Mouse (Mus musculus): Measurements from ENCODE around the gene Fryl. TPM values are rescaled to one million over a fixed set of nuclear protein-coding genes. Genes with fewer than 3 reads are reported as not detected.

The Fryl gene
- total RNA-seq, 2 experiments from 2014 or later, result 18.5 to 19.5 TPM

DNA sequence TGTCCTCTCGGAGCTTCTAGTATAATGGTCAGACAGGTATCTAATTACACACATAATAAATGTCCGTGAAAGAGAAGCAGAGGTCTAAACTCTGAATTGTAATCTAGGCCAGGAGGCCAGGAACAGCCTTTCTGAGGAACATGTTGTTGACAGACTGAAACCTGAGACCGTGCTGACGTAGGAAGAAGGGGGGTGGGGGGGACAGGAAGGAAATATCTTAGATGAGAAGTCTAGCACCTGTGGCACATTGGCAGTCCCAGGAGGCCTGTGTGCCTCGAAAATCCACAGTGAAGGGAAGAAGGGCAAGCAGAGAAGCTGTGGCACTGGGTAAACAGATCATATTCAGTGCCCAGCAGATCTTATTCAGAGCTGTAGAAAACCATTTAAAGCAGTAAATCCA lies 9.0 kb upstream of the Fryl start:
- DNase-seq, result peak; percentile 30
- intact Hi-C loops (cut with DNase I; ENCODE audit: low total_unique reads), result no loop called here

DNA sequence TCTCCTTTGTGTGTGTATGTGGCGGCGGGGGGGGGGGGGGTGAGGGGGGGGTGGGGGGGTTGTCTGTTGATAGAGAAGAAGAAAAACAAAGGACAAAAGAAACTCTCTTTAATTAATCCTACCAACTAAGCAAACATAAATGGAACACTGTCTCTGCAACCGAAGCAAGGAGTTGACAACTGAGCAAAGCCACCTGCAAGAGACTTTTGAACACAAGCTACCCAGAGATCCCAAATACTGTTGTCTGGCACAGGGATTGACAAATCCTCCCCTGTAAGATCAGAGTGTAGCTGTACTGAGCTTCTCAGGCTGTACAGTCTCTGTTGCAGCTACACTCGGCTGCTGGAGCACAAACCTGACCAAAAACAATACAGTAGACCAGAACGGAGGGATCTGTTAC lies 7.7 kb upstream of the Fryl start:
- DNase-seq, result no peak
- intact Hi-C loops (cut with DNase I; ENCODE audit: low total_unique reads), result no loop called here

DNA sequence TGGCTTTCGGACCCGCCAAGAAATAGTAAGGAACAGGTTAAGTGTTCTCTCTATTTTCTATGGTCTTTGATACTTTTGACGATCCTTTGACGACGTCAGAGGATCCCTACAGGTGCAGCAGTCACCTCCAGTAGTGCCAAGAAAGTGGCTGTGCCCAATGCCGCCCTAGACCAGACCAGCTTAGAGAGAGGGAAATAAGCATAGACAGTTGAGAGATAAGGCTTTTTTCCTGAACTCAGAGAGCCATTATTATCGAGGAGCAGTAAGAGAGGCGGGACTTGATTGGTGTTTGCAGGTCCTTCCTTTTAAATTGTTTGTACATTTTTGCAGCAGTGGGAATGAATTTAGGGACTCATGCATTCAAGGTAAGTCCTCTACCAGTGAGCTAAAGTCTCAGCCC lies 1.3 kb upstream of the Fryl start:
- intact Hi-C loops (cut with DNase I; ENCODE audit: low total_unique reads), result no loop called here
- no peak for DNase-seq

DNA sequence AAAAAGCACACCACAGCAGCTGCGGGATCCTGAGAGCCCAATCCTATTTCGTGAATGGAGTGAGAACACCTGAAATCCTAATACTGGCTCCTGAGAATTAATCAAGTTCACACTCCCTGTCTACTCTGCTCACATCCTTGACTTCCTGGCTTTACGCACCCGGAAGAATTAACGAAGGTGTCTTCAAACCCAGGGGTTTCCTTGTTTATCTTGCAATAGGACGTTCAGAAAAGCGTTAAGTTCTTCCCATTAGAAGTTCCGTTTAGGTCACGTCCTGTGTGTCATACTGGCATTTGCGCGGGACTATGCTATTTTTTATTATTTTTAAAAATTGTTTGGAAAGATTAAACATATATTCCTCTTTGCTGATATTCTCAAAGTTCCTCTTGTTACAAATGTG lies 677 bp upstream of the Fryl start:
- intact Hi-C loops (cut with DNase I; ENCODE audit: low total_unique reads), result no loop called here

DNA sequence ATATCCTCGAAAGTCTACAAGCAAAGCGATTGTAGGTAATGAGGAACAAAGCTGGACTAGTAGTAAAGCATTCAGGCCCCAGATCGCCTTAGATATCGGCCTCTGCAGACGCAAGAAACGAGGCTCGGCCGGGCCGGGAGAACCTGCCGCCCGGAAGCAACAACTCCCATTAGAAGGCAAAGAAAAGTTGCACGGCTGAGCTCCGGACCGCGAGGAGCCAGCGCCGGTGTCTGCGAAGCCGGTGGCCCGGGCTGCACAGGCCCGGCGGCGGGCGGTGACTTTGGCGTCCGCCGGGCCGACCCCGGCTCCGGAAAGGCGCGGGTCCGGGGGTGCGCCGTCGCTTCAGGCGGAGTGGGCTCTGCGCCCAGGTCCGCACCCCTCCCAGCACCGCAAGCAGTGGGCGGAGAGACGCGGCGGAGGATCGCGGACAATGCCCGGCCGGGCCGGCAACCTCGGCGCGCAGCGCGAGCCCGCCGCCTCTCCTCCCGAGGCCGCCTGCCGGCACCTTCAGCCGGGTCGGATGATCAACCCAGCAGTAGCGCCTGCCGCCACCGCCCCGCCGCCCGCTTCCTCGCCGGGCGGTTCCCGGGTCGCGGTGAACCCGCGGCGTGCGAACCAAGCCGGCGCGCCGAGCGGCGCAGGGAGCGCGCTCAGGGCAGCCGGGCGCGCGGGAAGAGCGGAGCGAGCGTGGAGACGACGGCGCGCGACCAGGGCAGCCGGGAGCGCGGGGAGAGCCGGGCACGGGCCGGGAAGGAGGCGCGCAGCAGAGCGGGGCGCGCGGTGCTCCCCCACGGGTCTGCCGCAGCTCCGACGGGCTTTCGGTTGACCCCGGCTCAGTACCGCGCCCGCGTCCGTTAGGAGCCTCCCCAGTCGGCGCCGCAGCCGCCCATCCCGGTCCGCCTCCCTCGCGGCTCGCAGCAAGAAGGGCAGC lies 833 bp downstream of the Fryl start:
- intact Hi-C loops (cut with DNase I; ENCODE audit: low total_unique reads), result no loop called here
- DNase-seq, result peak; percentile 59

More for the DNA sequence above, 677 bp upstream of the Fryl start:
- no peak for DNase-seq

DNA sequence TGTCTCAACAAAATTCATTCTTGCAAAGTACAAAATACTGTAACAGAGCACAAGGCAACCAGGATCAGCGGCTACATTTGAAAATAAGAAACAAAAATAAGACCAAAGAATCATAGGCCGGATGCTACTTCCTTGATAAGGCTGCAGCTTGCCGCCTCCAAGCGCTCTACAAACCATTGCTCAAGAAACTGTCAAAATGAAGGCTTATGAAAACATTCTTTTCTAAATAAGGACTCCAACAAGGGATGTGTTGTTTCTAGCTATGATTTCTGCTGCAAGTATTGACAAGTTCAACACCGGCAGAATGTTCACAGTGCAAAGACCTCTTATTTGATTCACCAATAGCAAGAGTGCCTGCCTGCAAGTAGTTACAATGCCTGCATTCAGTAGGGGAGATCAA lies 1.8 kb downstream of the Fryl start:
- intact Hi-C loops (cut with DNase I; ENCODE audit: low total_unique reads), result no loop called here
- no peak for DNase-seq

DNA sequence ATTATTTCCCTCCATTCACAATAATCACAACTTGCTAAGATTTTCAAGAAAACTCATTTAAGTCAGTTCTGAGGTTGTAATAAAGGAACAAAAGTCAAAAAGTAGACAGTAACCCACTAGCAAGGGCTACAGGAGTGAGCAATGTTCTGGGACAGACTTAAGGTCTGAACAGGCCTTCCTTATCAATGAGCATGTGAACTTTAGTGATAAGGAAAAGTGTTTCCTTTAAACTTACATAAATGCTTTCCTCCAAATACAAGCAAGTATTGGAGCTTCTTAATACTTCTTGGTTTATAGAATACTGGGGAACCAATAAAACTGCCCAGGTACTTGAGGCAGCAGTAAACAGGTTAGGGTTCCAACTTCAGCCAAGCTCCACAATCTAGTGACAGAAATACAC lies 3.7 kb downstream of the Fryl start:
- intact Hi-C loops (cut with DNase I; ENCODE audit: low total_unique reads), result no loop called here
- no peak for DNase-seq

DNA sequence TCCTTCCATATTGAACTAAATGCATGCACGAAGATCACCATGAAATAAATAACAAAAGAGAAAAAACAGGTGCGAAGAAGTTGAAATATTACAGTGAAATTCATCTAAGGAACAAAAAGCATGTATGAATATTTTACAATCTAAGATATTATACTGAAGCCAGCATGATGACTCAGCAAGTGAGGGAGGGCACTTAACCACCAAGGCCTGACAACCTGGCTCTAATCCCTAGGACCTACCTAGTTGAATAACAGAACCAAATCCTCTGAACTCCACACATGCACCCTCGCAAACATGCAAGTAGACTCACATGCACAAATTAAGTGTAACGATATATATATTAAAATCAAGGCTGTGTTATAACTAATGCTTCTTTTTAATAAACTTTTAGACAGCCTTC lies 7.1 kb downstream of the Fryl start:
- intact Hi-C loops (cut with DNase I; ENCODE audit: low total_unique reads), result loop anchor here (10.0 kb wide), 1 partner anchor 65 kb away; no protein-coding TSS in a partner anchor
- DNase-seq, result no peak

DNA sequence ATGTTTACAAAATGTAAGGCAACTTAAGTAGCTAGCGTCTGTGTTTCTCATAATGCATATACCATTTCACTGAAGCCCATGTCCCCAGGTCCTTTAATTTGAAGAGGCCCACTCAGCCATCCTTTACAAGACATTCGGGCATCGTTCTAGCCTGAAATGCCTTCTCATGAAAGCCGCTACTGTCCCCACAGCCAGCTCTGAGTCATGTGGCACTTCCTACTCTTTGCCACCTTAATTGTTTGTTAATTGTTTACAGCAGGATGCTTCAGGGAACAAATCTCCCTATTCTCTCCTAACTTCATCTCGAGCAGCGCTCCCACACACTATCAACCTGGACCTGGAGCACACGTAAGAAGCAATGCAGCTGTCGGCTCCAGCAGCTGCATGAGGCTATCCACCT lies 8.2 kb downstream of the Fryl start:
- no peak for DNase-seq
- intact Hi-C loops (cut with DNase I; ENCODE audit: low total_unique reads), result loop anchor here (10.0 kb wide), 1 partner anchor 63 kb away; no protein-coding TSS in a partner anchor

DNA sequence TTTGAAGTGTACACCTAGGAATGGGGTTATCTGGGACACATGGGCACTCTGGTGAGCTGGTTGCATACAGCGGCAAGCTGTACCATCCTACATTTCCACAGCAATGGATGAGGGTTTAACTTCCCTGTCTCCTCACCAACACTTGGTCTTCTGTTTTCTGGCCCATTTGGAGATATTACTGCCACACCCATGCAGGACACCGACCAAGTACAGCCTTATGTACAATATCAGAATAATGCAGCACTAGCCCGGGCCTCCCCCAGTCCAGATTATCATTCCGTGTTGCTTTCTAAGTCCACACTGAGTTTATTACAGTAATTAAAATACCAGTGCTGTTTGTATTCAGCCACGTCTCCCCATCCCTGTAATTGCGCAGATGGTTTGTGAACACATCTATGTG lies 10.0 kb downstream of the Fryl start:
- DNase-seq, result no peak
- intact Hi-C loops (cut with DNase I; ENCODE audit: low total_unique reads), result loop anchor here (10.0 kb wide), 1 partner anchor 62 kb away; no protein-coding TSS in a partner anchor

DNA sequence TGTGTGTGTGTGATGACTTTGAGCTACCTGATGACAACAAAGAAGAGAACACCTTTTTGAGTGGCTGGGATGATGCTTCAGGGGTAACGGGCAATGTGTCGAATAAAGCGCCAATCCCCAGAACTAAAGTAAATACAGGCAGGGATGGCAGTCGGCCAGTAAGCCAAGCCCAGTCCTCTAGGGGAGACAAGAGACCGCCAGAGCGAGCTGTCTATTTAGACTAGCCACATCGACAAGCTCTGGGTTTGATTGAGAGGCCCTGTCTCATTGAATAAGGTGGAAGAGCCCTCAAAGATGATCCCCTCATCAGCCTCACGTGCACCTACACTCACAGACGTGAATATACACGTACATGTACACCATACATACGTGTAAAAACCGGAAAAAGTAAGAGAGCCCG lies 12.0 kb downstream of the Fryl start:
- DNase-seq, result no peak
- intact Hi-C loops (cut with DNase I; ENCODE audit: low total_unique reads), result loop anchor here (10.0 kb wide), 1 partner anchor 60 kb away; no protein-coding TSS in a partner anchor

DNA sequence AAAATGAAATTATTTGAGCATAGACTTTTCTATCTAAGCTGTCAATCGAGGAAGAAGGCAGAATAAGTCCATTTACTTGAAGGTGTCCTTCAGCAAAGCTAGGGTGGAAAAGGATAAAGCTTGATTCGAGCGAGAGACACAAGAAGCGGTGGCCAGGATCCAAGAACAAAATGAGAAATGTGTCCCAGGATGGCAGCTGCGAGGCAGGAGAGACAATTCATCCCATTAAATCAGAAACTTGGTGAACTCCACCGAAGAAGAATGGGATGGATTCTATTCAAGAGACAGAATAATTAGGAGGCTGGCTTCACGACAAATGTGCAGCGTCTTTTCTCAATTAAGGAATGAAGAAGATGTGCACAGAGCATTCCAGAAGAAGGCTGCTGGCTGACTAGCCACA lies 14.5 kb downstream of the Fryl start:
- intact Hi-C loops (cut with DNase I; ENCODE audit: low total_unique reads), result loop anchor here (10.0 kb wide), 1 partner anchor 57 kb away; no protein-coding TSS in a partner anchor

DNA sequence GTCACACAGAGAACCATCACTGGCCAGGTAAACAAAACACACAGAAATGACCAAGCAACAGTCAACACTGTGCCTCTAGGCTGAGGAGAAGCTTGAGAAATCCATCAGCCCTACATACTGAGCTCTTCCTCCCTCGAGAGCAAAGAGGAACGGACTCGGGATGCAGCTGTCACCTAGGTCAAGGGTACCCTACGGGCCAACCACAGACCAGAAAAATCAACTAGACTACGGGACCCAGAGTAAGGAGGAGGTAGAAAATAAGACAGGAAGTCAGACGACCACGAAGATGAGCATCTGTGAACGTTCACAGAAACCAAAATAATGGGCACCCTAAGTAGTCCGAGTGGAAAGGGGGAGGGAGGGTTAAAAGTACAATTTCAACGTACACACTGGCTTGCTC lies 15.1 kb downstream of the Fryl start:
- intact Hi-C loops (cut with DNase I; ENCODE audit: low total_unique reads), result loop anchor here (10.0 kb wide), 1 partner anchor 57 kb away; no protein-coding TSS in a partner anchor

More for the DNA sequence above, 14.5 kb downstream of the Fryl start:
- DNase-seq, result no peak

DNA sequence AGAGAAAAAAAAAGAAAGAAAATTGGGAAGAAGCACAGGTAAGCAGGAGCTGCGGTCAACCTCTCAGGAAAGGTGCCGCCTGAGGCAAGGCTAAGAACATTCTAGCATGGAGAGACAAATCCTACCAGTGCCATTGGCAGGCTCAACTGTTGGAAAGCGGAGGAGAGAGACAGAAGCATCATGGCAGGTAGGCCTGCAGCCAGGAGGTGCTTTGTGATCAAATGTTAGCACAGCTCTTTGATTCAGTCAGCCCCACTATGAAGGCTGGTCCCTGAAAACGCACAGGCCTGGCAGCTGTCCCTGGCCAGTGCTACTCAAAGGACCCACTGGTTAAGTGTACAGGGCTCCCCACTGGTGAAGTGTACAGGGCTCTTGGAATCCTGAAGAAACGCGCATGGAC lies 16.0 kb downstream of the Fryl start:
- intact Hi-C loops (cut with DNase I; ENCODE audit: low total_unique reads), result loop anchor here (10.0 kb wide), 1 partner anchor 56 kb away; no protein-coding TSS in a partner anchor
- DNase-seq, result no peak

More for the DNA sequence above, 15.1 kb downstream of the Fryl start:
- DNase-seq, result no peak

DNA sequence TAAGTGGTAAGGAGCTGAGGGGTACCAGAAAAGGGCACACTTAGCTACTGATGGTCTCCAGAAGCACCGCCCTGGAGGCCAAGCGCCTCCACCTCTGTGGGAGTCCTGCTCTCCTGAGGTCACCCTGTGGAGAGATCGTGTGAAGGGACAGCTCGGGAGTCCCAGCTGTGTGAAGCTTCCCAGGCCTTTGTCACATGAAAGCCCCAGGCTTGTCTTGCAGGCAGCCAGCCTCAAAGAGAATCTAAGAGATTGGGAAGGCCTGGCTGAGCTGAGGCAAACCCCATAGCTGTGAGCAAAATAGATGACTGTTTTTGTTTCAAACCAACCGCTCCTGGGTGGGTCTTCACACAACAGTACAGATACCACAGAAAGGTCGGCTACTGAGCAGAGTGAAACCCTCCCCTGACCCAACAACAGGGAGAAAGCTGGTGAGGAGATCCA lies 19.5 kb downstream of the Fryl start:
- DNase-seq, result no peak
- intact Hi-C loops (cut with DNase I; ENCODE audit: low total_unique reads), result no loop called here

DNA sequence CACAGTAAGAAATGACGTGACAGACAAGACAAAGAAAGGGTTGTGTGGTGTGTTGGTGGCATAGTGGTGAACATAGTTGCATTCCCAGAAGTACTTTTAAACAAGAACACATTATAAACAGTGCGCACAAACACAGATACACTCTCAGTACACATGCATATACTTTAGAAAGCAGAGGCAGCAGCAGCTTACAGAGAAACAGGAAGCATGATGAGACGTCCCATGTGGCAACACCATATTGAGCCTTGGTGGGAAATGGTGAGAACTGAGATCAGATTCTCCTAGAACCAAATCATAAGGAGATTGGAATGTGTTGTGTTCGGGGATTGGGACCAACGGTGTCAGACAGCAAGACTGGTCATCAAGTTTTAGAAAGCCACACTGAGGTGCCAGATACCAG lies 21.2 kb downstream of the Fryl start:
- DNase-seq, result no peak
- intact Hi-C loops (cut with DNase I; ENCODE audit: low total_unique reads), result no loop called here

DNA sequence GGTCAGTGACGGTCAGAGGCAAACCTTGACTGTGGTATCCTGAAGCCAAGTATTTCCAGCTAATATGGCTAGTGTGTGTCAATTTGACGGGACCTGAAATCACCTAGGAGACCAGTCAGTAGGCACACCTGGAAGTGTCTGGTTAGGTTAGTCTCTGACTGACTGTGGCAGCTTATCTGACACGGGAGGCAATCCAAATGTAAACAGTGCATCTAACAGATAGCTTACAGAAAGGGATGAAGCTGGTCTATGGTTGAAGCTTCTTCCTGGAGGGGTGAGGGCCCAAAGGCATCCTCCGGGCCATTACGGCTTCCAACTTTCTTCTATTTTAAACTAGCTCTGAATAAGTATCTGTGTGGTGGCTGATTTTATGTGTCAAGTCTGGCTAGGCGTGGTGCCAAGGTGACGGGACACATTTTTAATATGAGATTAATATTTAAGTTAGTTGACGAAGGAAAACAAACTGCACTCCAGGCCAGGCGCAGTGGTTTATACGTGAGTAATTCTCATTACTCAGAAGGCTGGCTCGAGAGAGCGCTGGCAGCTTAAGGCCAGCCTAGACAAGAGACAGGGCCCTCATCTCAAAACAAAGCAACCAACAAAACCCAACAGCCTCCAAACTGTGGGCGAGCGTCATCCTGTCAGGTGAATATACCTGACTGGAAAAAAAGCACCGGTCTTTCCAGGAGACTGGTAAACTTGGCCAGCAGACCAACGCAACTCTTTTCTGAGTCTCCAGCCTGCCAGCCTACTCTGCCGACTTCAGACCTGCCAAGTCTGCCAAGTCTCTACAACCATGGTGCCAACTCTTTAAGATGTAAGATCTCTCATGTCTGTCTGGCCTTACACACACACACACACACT lies 23.2 kb downstream of the Fryl start:
- intact Hi-C loops (cut with DNase I; ENCODE audit: low total_unique reads), result no loop called here
- no peak for DNase-seq

DNA sequence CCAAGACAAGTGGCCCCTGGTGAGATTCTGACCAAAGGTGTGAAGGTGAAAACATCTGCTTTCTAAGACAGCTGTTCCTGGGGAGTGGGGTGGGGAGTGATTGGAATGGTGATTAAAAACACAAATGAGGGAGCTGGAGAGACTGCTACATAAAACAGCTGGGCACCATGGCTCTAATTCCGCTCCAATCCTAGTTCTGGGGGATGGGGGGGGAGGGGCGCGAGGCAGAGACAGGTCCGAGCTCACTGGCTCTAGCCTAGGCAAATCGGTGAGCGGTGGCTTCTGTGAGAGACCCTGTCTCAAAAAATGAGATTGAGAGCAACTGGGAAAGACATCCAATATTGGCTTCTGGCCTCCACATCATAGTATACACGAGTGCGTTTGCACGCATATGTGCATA lies 24.2 kb downstream of the Fryl start:
- intact Hi-C loops (cut with DNase I; ENCODE audit: low total_unique reads), result no loop called here
- DNase-seq, result no peak

DNA sequence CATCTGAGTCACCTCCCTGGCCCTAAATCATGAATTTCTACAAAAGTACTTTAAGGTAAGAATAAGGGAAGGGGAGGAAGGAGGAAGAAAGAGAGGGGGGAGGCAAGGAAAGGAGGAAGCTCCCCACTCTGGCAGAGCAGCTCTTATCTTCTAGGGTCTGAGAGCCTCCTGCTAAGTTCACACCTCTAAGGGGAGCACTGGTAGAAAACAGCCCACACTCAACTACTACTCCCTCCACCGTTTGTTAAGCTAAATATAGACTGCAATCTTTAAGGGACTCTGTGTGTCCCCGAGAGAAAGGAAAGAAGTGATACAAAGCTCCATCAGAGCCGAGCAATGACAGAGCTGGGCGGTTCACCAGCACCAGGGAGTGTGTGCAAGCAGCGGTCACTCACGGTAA lies 24.6 kb downstream of the Fryl start:
- intact Hi-C loops (cut with DNase I; ENCODE audit: low total_unique reads), result no loop called here

DNA sequence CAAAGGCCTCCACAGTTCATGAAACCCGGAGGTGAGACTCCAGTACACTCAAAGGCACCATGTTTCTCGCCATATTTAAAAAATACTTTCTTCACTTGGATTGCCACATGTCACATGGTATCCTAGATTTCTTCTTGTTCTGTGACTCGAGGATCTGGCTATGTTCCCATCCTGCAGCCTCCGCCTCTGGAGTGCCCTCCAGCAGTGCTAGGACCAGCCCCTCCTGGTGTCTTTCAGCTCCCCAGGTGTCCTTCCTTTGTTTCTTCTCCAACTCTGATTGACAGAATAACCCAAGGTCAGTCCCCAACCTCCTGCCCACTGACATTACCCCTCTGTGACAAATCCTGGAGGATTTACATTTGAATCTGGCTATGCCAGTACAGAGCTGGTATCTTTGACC lies 26.2 kb downstream of the Fryl start:
- intact Hi-C loops (cut with DNase I; ENCODE audit: low total_unique reads), result no loop called here
- no peak for DNase-seq

More for the DNA sequence above, 24.6 kb downstream of the Fryl start:
- no peak for DNase-seq

Measured in gastrocnemius, postnatal 14 days (tissue).